Mouse (Mus musculus) hindbrain, embryonic 10.5 days (tissue): Measurements from ENCODE around the gene Fezf2. TPM values are rescaled to one million over a fixed set of nuclear protein-coding genes. Genes with fewer than 3 reads are reported as not detected.

Source experiments
- DNase-seq: peaks from one replicate; pipeline ENCODE4 v3.0.0-alpha.2; 2017; ENCODE audit warnings: low spot score
- H3K27ac ChIP-seq: fragments of 300-500 bp; sonication (generic); 2 replicates; pipeline ENCODE4 v1.5.1; 2016; ENCODE audit warnings: mild to moderate bottlenecking, moderate library complexity
- H3K27me3 ChIP-seq: fragments of 300-500 bp; sonication (generic); 2 replicates; pipeline ENCODE4 v1.6.1; 2016; ENCODE audit warnings: mild to moderate bottlenecking; ENCODE audit not compliant: poor library complexity, insufficient read depth, severe bottlenecking
- H3K36me3 ChIP-seq: fragments of 300-500 bp; sonication (generic); 2 replicates; pipeline ENCODE4 v1.6.1; 2016; ENCODE audit warnings: mild to moderate bottlenecking, moderate library complexity
- H3K4me1 ChIP-seq: fragments of 300-500 bp; sonication (generic); replicated peaks from 2 replicates; pipeline ENCODE4 v1.6.1; 2016; ENCODE audit warnings: mild to moderate bottlenecking
- H3K4me3 ChIP-seq: fragments of 300-500 bp; sonication (generic); 2 replicates; pipeline ENCODE4 v1.5.1; 2016; ENCODE audit warnings: mild to moderate bottlenecking, moderate library complexity
- H3K9me3 ChIP-seq: fragments of 300-500 bp; sonication (generic); 2 replicates; pipeline ENCODE4 v1.6.1; 2016; ENCODE audit warnings: mild to moderate bottlenecking, moderate library complexity
- WGBS: fragments of 180-500 bp; shearing (Covaris S2); methylation state at CpG from one replicate; pipeline ENCODE4 v1.1.7; 2016; 5-methylcytosine and 5-hydroxymethylcytosine counted together
- polyA plus RNA-seq: library from polyadenylated mRNA; unstranded; fragments of >200 nt; fragmentation: Nextera tagmentation; extraction: Ambion mirVana; gene quantifications from 2 replicates; pipeline ENCODE4 v1.2.1, GENCODE M21; 2016

Gene Fezf2
- polyA plus RNA-seq, 1 experiment from 2014 or later, result 0.24 TPM

DNA sequence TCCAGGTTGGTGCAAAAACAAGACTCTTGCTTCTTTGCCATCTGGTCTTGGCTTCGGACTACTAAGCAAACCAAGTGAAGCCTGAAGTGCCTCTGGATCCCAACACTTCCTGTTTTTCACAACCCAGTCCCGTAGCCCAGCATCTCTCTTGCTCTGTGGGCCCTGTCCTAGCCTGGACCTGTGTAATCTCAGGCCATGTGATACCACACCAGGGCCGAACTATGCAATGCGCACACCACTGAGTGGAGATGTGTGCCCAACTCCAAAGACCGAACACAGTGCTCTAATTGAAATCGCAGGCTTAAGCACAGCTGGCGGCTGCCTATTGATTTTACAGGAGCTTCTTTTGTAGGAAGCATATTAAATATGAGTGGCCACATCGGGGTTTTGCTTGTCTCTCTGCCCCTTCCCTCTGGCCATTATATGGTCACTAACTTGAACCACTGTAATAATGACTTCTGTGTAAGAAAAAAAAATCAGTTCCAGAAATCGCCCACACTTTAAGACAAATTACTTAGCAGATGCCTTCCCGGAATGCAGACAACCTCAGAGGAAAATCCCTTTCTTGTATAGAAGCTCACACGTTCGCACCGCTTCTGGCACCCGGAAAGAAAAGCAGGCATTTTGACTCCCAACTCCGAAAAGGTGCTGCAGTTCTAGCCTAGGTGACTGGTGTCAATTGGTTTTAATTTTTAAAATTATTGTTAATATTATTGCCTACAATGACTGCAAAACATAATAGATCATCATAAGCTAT is 1.5 kb upstream of the Fezf2 start:
- 5% methylated on average over 15 of the region's 15 CpGs for WGBS
- peak; percentile 33 for DNase-seq
- Histone ChIP-seq H3K4me1 (peaks cover 18% of the 10 kb centered on the region), H3K36me3 (no peaks in the 10 kb centered on the region), H3K9me3 (no peaks in the 10 kb centered on the region), H3K27me3 (peaks cover 100% of the 10 kb centered on the region), H3K4me3 (no peak overlapping the region), H3K27ac (no peak overlapping the region)

DNA sequence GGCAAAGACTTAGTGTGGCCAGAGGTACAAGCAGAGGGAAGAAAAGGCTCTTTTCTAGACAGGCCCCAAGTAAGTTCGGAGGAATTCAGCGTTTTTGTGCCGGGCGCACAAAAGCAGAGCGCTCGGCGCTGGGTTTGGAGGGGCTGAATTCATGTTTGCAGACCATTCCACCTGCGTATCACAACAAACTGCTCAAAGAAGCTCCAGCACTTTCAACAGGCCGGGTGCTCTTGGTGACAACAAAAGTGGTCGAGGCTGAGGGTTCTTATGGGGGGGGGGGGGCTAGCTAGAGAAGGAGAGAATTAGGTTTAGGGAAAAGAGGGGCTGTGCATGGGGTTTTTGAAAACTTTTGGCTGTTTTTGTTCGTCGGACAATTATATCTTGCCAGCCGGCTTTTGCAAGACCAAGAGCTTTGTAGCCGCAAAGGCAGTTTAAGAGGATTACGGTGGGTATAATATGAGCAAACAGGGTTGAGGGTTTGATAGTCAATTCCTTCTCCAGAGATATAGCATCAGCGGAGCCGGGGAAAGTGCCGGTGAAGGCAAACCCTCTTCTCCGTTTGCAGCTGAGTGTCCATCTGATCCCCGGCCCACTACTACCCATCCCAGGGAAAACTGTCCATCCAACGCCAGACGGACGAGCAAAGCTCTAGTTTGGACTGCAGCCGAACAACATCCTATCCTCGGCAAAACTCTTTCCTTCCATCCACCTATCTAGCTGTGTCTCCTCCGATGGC is 956 bp downstream of the Fezf2 start:
- WGBS, result 1% methylated on average over 26 of the region's 26 CpGs

DNA sequence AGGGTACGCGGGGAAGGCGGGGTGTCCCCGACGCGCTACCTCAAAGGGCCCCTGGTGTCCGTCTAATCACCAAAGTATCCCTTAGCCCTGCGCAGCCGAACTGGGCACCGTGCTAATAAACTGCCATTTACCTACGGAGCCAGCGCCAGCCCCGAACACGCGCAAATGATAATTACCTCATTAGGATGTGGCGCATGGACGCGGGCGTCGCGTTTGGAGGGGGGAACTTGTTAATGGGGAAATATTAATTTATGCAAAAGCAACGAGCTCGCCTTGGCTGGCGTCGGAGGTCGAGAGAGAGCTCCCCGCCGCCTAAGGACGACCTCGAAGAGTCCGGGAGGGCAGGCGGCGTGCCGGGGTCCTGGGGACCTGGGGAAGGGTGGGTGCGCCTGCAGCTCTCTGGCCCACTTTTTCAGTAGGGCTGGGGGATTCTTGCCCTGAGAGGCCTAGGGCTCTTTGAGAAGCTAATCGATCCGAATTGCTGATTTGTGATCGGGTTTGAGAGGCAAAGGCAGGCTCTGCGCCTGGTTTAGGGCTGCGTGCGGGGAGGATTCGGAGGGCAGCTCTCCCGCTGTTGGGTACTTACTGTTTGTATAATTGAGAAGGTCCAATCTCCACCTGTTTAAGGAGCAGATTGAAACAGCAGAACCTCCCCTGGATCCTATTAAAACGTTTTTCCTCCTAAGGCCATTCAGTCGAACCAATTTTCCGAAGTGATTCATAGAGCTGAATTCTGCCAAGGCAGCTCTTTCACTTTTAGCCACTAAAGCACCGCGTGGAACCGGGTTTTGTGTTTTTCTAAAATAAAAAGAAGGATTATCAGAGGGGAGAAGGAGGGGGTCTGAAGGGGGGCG is 1.8 kb downstream of the Fezf2 start:
- Histone ChIP-seq H3K27ac (no peak overlapping the region), H3K4me3 (peak overlapping the region; percentile 36), H3K27me3 (peaks cover 100% of the 10 kb centered on the region), H3K4me1 (peaks cover 24% of the 10 kb centered on the region), H3K9me3 (no peaks in the 10 kb centered on the region), H3K36me3 (no peaks in the 10 kb centered on the region)
- WGBS, result under 1% methylated on average over 50 of the region's 50 CpGs
- DNase-seq, result peak; percentile 57

More for the DNA sequence above, 956 bp downstream of the Fezf2 start:
- Histone ChIP-seq H3K27me3 (peaks cover 100% of the 10 kb centered on the region), H3K4me1 (peaks cover 21% of the 10 kb centered on the region), H3K27ac (no peak overlapping the region), H3K4me3 (peak overlapping the region; percentile 23; the same call in 1 of the 2 replicates), H3K36me3 (no peaks in the 10 kb centered on the region), H3K9me3 (no peaks in the 10 kb centered on the region)
- DNase-seq, result peak; percentile 45

DNA sequence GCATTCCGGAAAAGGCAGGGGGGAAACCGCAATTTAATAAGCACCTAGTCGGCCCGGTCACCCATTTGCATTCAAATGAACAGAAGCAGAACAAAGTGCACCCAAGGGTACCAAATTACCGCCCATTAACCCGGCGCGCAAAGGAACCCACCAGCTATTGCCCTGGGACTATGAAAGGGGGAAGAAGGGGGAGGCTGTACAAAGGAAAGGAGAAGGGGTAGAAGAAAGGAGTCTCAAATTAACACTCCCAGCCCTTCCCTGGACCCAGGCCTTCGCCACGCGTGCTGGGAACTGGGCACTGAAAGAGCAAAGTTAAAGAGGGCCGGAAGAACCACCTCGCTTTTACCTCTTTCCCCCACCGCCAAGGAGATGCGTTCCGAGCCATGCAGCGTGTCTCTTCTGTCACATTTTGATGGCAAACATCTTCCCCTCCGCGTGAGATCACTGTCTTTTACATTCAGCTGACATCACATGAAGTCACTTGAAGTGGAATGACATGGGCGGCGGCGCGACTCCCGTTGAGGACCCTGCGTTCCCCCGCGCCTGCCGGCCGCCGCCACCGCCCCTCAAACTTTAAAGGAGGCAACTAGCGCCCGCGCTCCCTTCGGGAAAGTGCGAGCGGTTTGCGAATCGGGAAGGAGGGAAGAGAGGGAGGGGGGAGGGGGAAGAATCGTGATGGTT is 2.6 kb downstream of the Fezf2 start:
- H3K9me3 ChIP-seq, result no peaks in the 10 kb centered on the region
- peaks cover 28% of the 10 kb centered on the region for H3K4me1 ChIP-seq
- peaks cover 100% of the 10 kb centered on the region for H3K27me3 ChIP-seq
- no peaks in the 10 kb centered on the region for H3K36me3 ChIP-seq
- WGBS, result under 1% methylated on average over 40 of the region's 40 CpGs
- peak overlapping the region; percentile 36 for H3K4me3 ChIP-seq
- DNase-seq, result peak; percentile 56
- no peak overlapping the region for H3K27ac ChIP-seq

DNA sequence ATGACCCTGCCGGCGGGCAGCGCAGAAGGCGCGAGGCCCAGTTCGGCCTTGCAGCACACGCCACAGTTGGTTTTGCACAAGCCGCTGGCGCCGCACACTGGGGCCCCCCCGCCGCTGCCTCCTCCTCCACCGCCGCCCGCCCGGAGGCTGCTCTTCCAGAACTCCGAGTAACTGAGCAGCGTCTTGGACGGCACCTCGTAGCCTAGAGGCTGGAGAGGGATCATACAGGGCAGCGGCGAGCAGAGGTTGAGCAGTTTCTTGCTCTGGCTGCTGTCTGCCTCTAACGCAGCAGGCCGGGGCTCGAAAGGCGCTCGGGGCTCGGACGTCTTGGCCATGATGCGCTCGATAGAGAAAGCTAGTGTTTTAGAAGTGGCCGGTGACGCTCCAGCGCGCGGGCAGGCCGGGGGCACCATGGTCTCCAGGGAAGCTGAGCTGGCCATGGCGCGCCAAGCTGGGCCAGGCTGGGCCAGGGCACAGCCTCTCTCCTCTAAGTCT is 3.2 kb downstream of the Fezf2 start:
- under 1% methylated on average over 39 of the region's 39 CpGs for WGBS
- Histone ChIP-seq H3K36me3 (no peaks in the 10 kb centered on the region), H3K4me1 (peaks cover 28% of the 10 kb centered on the region), H3K27ac (no peak overlapping the region), H3K9me3 (no peaks in the 10 kb centered on the region), H3K4me3 (peak overlapping the region; percentile 36), H3K27me3 (peaks cover 100% of the 10 kb centered on the region)
- DNase-seq, result peak; percentile 60

DNA sequence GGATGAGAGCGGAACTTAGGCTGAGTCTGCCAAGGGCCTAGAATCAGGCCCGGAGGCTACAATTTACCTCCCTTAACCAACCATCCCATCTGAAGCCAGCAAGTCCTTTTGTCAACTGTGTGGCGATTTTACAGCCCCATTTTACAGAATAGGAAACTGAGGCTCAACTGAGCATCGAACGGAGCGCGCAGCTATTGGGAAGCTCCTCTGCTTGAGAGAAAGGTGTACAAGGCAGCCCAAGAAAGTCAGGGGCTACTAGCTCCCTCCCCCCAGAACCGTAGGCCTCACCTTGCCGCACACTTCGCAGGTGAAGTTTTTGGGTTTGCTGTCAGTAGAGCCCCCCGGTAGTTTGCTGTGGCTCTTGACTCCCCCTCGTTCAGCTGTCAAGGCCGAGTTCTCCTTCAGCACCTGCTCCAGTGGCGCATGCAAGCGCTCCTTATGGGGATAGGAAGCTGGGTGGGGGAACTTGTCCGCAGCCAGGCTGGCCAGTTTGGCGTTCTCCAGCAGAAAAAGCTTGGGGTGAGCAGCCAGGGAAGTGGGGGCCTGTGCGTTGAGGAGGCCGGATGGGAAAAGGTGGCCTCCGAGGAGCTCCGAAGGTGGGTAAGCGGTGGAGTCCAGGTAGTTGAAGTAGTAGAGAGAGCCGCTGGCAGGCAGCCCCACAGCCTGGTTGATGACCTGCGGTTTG is 3.8 kb downstream of the Fezf2 start:
- Histone ChIP-seq H3K9me3 (no peaks in the 10 kb centered on the region), H3K27ac (no peak overlapping the region), H3K4me1 (peaks cover 28% of the 10 kb centered on the region), H3K27me3 (peaks cover 100% of the 10 kb centered on the region), H3K4me3 (peak overlapping the region; percentile 36), H3K36me3 (no peaks in the 10 kb centered on the region)
- DNase-seq, result peak; percentile 11
- 2% methylated on average over 24 of the region's 24 CpGs for WGBS

DNA sequence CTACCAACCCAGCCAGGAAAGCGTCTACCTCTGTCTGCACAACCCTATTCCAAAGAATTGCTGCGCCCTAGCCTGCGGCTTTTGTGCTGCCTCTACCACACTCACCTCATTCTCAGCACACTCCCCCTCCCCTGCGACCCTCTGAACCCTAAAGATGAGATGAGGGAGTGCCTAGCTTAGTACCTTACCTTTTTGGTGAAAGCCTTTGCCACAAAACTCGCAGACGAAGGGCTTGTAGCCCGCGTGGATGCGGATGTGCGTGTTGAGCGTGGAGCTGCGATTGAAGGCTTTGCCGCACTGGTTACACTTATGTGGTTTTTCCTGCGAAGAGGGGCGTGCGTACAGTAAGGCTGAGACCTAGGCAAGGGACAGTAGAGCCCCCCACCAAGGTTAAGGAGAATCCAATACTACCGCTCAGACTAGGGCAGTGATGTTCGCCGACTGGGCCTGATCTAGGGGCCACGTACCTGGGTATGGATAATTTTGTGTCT is 4.5 kb downstream of the Fezf2 start:
- WGBS, result 1% methylated on average over 20 of the region's 20 CpGs
- Histone ChIP-seq H3K36me3 (no peaks in the 10 kb centered on the region), H3K9me3 (no peaks in the 10 kb centered on the region), H3K27ac (no peak overlapping the region), H3K4me1 (peaks cover 28% of the 10 kb centered on the region), H3K27me3 (peaks cover 100% of the 10 kb centered on the region), H3K4me3 (peak overlapping the region; percentile 18; the same call in 1 of the 2 replicates)
- DNase-seq, result peak; percentile 46

DNA sequence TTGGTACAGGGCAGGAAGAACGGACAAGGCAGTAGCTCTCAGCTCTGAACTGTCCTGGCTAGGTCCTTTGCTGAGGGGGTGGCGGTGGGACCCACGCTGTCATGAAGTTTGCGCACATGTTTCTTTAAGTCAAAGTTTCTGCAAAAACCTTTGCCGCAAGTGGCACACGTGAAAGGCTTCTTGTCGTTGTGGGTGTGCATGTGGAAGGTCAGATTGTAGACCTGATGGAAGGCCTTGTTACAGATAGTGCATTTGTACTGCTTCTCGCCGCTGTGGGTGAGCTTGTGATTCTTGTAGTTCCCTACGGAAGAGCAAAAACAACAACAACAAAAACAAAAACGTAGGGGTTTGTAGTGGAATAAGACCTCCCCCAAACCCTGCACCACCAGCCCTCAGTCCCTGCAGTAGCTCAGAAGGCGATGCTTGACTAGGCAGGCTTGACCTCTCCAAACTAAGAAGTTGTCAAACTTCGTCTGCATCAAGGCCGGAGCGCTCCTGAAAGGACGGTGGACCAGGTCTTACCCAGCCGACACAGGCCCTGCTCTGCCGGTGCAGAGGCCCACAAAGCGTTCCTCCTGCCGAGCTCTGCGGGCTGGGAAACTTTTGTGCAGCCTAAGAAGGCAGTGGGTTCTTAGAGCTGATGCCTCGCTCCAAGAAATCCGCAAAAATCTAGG is 5.4 kb downstream of the Fezf2 start:
- DNase-seq, result peak; percentile 46
- peaks cover 100% of the 10 kb centered on the region for H3K27me3 ChIP-seq

DNA sequence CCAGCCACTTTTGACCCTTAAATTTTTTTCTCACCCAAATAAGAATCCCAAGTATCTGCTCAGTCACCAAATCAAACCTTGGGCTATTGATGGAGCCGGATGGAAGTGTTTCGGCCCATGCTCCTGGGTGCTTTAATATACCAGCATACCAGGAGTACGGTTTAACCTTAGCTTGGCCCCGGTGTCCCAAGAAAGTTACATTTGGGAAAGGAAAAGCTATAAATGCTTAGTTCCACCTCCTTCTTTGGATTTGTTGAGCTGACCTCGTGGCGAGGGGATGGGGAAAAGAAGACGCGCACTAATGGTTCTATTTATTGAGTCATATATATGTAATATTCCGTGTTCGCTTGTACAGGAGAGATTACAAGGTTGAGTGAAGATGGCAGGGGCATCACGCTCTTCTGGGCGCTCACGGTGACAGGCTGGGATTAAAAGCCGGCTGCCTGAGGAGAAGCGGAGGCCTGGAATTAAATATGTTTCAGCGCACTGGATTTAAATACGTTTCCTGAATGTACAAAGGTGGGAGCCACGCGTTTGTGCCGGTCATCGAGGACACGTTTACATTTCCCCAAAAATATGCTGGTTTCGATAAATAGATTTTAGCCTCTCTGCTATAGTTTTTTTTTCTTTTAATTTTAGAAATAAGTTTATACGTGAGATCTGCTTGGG is 6.1 kb downstream of the Fezf2 start:
- Histone ChIP-seq H3K36me3 (no peaks in the 10 kb centered on the region), H3K27ac (no peak overlapping the region), H3K4me3 (no peak overlapping the region), H3K4me1 (peaks cover 28% of the 10 kb centered on the region), H3K9me3 (no peaks in the 10 kb centered on the region), H3K27me3 (peaks cover 100% of the 10 kb centered on the region)
- DNase-seq, result no peak
- 2% methylated on average over 24 of the region's 24 CpGs for WGBS

More for the DNA sequence above, 5.4 kb downstream of the Fezf2 start:
- under 1% methylated on average over 23 of the region's 23 CpGs for WGBS
- peaks cover 28% of the 10 kb centered on the region for H3K4me1 ChIP-seq
- H3K36me3 ChIP-seq, result no peaks in the 10 kb centered on the region
- peak overlapping the region; percentile 4; the same call in 1 of the 2 replicates for H3K4me3 ChIP-seq
- H3K9me3 ChIP-seq, result no peaks in the 10 kb centered on the region
- no peak overlapping the region for H3K27ac ChIP-seq

DNA sequence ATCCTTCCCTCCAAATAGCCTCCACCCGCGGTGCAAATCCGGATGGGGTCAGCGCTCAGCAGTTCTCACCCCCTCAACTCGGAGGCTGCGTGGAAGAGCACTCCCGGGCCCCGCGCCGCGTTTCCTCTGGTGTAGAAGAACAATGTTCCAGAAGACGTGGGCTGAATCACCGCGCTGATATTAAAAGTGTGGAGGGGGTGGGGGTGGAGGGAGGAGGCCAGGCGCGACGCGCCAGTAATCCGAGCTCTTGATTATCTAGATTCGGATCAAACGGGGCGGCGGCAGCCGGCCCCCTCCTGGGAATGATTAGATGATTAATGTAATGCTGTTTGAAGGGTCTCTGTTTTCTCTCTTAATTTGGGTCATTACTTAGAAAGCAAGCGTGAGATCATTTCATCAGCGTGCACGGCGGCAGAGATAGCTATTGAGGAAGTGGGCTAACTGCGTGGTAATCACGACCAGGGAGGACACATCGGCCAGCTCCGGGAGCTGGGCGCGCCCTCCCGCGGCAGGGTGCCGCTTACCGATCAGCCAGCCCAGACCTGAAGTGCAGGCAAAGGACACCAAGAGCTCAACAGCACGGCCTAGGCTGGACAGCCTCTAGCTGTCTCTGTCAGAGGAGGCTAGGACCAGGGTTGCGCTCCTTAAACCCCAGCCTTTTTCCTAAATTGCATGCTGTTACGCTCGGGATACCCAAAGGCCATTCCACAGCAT is 6.8 kb downstream of the Fezf2 start:
- Histone ChIP-seq H3K4me1 (peaks cover 27% of the 10 kb centered on the region), H3K27ac (no peak overlapping the region)
- WGBS, result under 1% methylated on average over 42 of the region's 42 CpGs

More for the DNA sequence above, 6.8 kb downstream of the Fezf2 start:
- Histone ChIP-seq H3K9me3 (no peaks in the 10 kb centered on the region), H3K36me3 (no peaks in the 10 kb centered on the region), H3K27me3 (peaks cover 100% of the 10 kb centered on the region), H3K4me3 (0 out of 2 replicates have a peak overlapping the region, but pooled peaks have one; percentile 11)
- DNase-seq, result peak; percentile 62
